Mouse (Mus musculus) CD8-positive naive resting alpha-beta T cell, adult 2 months (primary cell): ENCODE measurements around the gene Arl14ep.

Experiments used
- DNase-seq, 2 experiments: peaks; one replicate each; pipeline ENCODE4 v3.0.0; 2022; ENCODE audit warnings: low read depth in 2 of 2, low spot score in 2 of 2

The Arl14ep gene

GRCm38 (mm10) chr2:106955621-106956020, 18.6 kb downstream of the Arl14ep start:
- no peak for DNase-seq

GRCm38 (mm10) chr2:106954975-106955374, 19.2 kb downstream of the Arl14ep start:
- no peak for DNase-seq

- no peak for DNase-seq
Measured at GRCm38 (mm10) chr2:106942451-106942850, 31.8 kb downstream of the Arl14ep start.

DNA sequence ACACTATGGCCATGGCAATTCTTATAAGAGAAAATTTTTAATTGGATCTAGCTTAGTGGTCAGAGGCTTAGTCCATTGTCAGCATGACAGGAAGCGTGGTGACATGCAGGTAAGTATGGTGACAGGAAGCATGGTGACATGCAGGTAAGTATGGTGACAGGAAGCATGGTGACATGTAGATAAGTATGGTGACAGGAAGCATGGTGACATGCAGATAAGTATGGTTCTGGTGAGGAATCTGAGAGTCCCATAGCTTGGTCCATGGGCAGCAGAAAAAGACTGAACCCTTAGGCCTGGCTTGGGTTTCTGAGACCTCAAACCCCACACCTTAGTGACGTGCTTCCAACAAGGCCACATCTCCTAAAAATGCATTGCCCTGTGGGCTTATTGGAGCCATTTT, 38.5 kb downstream of the Arl14ep start:
- no peak for DNase-seq

- DNase-seq, result no peak
Measured at GRCm38 (mm10) chr2:106929906-106930305, 44.3 kb downstream of the Arl14ep start.
